Mouse (Mus musculus) cerebral cortex, adult 2 months (tissue): Measurements from ENCODE around the gene Fam98b.

Experiments used
- WGBS: fragments of 180-500 bp; shearing (Covaris S2); methylation state at CpG from one replicate; pipeline ENCODE4 v1.1.7; 2018; 5-methylcytosine and 5-hydroxymethylcytosine counted together

Fam98b gene

DNA sequence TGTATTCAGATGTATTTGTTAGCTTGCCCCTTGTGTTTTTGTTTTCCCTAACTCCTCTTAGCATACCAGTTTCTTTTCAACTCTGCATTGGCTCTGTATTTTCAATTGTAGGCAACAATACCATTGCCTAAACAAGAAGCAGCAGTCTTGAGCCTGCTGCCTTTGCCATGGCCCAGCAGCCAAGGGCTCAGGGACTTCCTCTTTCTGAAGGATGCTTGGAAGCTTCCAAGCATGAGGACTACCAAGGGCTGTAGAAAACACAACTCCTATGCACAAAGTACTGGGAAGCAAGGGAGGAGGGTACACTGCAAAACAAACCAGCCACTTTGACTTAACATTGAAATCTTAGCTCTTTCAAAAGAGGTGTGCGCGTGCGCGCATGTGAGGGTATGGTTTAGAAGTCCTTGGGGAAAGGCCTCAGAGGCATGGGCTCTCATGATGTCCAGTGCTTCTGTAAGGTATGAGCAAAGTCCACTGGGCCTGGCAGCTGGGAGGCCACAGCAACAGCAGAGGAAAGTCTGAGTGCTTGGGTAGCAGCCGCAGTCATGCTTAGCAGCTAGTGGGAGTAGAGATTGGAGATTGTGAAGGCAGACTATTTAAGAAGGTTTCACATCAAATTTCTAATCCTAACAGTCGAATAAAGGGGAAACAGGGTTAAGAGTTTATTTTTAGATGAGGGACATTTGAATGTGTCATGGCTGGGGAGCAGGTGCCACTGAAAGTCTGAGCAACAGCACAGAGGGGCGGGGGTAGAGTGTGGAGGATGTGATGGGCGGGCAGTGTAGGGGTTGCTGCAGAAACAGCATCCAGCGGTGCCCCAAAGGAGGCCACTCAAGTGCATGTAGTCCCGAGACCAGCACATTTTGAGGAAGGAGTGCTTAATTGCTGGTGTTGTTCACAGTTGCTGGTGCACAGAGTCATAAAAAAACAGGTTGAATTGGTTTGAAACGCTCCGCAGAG lies 54.1 kb downstream of the Fam98b start:
- 76% methylated on average over 12 of the region's 12 CpGs for WGBS

DNA sequence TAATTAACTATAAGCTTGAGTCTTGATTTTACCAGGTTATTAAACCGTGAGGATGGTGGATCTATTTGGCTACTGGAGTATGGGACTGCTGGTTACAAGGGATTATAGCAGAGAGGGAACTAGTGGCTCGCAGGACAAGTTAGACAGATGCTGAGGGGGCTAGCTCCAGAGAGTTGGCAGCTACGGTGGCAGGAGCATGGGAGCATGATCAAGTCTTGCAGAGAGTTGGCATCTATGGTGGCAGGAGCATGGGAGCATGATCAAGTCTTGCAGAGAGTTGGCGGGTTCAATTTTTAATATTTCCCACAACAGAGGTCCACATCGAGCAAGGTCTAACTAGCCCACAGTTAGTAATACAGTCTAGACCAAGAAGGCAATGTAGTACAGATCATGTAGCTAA lies 55.4 kb downstream of the Fam98b start:
- 64% methylated on average over 5 of the region's 5 CpGs for WGBS

DNA sequence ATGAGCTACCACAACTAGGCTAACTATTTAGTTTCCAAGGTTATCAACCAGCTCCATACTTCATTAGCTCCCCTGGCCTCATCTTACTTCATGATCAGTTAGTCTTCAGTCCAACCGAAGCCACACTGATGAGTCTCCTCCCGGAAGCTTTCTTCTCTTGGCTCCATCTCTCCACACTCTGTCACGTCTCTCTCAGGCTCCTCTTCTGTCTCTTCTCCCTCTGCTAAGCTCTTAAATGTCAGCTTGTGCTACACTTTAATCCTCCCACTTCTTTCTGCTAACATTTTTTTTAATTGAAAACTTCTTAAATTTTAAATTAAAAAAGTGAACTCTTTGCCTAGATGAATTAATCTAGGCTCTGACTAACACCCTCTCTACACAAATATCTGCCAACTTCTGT lies 58.4 kb downstream of the Fam98b start:
- 40% methylated on average over 3 of the region's 3 CpGs for WGBS

DNA sequence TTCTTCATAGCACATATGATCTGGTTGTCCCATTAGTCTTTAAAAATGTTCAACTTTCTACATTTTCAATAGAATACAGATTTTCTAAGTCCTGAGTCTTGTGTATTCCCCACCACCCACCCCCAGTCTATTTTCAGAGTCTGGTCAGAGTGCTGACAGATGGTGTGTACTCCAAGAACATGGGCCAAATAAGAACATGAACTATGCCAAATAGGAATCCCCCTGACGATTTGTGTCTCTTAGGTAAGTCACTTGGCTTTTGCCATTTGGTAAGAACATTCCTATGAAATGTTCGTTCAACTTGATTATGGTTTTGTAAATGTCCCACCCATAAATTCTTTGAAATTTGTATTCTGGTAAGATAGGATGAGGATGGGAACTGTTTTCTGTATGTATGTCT lies 59.5 kb downstream of the Fam98b start:
- WGBS, result 47% methylated on average over 2 of the region's 2 CpGs

- WGBS, result 53% methylated on average over 1 of the region's 1 CpGs
Measured at GRCm38 (mm10) chr2:117311349-117311748, 61.8 kb downstream of the Fam98b start.

DNA sequence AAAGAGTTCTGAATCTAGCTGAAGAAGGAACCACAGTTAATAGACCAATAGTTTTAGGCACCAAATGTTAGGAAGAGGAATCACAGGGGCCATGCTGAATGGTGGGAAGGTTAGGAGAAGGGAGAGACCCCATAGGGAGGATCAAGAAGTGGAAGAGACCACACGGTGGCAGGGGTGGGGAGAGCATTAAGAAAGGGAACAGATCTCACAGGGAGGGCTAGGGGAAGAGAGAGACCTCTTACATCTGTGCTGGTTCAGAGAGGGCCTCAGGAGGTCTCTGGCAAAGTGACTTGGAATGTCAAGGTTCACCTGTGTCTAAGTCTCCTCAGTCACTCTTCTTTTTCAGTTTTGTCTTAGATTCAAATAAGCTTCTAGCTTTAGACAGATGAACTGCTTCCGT lies 62.5 kb downstream of the Fam98b start:
- WGBS, result 47% methylated on average over 2 of the region's 2 CpGs

DNA sequence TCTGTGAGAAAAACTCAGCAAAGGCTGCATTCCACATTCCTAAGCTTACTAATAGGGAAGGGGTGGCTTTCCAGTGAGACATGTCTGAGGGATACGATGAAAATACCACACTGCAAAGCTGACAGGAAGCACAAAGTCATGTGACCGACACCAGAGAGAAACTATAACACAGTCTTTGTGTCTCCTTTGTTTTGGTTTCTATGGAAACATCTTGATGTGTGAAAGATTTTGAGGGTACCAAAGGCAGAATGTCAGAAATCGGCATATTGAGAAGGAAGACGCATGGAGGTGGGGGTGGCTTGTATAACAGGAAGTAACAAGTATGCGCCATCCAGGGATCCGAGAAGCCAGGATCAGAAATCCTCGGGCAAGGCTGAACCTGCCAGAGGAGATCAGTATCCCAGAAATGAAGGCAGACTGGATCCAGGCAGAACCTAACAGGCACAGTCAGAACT lies 62.9 kb downstream of the Fam98b start:
- 22% methylated on average over 7 of the region's 7 CpGs for WGBS

- WGBS, result 30% methylated on average over 5 of the region's 5 CpGs
Measured at GRCm38 (mm10) chr2:117313586-117314235, 64.2 kb downstream of the Fam98b start.

- 54% methylated on average over 3 of the region's 3 CpGs for WGBS
Measured at GRCm38 (mm10) chr2:117318991-117319390, 69.5 kb downstream of the Fam98b start.
